Mouse (Mus musculus): Measurements from ENCODE around the gene Rps18. TPM values are rescaled to one million over a fixed set of nuclear protein-coding genes. Genes with fewer than 3 reads are reported as not detected.
"Not testable (repeated sequence)": the region's sequence is repeated elsewhere in the genome, so short reads cannot be mapped to it uniquely, and the experiment has no call there.

The Rps18 gene
- total RNA-seq, 2 experiments from 2014 or later = 327 to 330 TPM

- not testable (repeated sequence) for DNase-seq
These were observed 51.7 kb downstream of the Rps18 start for GRCm38 (mm10) chr17:33903911-33904651.

GRCm38 (mm10) chr17:33902491-33902890, 53.3 kb downstream of the Rps18 start:
- no peak for DNase-seq

- DNase-seq = no peak
These were observed 53.7 kb downstream of the Rps18 start for GRCm38 (mm10) chr17:33902079-33902478.

Other genes starting within 250 kb of the Rps18 start
- gene March2, start 237.3 kb downstream of the Rps18 start, total RNA-seq (2021) = 10 to 100 TPM; 83.7 to 88.1 TPM
- gene Rab11b, start 195.5 kb downstream of the Rps18 start, total RNA-seq (2021) = 100 to 1,000 TPM; 280 to 301 TPM
- 1 to 10 TPM; 3.3 to 5.9 TPM for gene Angptl4, start 174.2 kb downstream of the Rps18 start, total RNA-seq (2021)
- 10 to 100 TPM; 35.0 to 36.2 TPM for gene Kank3, start 145.5 kb downstream of the Rps18 start, total RNA-seq (2021)
- 100 to 1,000 TPM; 742 to 754 TPM for gene Rps28, start 131.4 kb downstream of the Rps18 start, total RNA-seq (2021)
- 100 to 1,000 TPM; 207 to 228 TPM for gene Ndufa7, start 131.4 kb downstream of the Rps18 start, total RNA-seq (2021)
- gene Cd320, start 112.9 kb downstream of the Rps18 start, total RNA-seq (2021) = 10 to 100 TPM; 22.2 to 24.9 TPM
- gene Gm7029, start 82.2 kb downstream of the Rps18 start, total RNA-seq (2021) = not detected
- 1 to 10 TPM; 1.9 to 2.5 TPM for gene Kifc1, start 65.3 kb downstream of the Rps18 start, total RNA-seq (2021)
- gene Platr17, start 50.9 kb downstream of the Rps18 start, total RNA-seq (2021) = not detected
- 10 to 100 TPM; 25.4 to 33.0 TPM for gene Daxx, start 46.6 kb downstream of the Rps18 start, total RNA-seq (2021)
- 10 to 100 TPM; 32.5 to 38.9 TPM for gene Tapbp, start 40.1 kb downstream of the Rps18 start, total RNA-seq (2021)
- gene Zbtb22, start 40.1 kb downstream of the Rps18 start, total RNA-seq (2021) = 10 to 100 TPM; 26.9 to 30.8 TPM
- gene Rgl2, start 26.5 kb downstream of the Rps18 start, total RNA-seq (2021) = 10 to 100 TPM; 66.4 to 79.8 TPM
- 10 to 100 TPM; 85.6 to 91.8 TPM for gene Pfdn6, start 15.7 kb downstream of the Rps18 start, total RNA-seq (2021)
- gene Wdr46, start 15.3 kb downstream of the Rps18 start, total RNA-seq (2021) = 10 to 100 TPM; 15.9 to 17.9 TPM
- gene B3galt4, start 4.5 kb downstream of the Rps18 start, total RNA-seq (2021) = 1 to 10 TPM; 4.5 to 6.2 TPM
- gene Vps52, start 189 bp downstream of the Rps18 start, total RNA-seq (2021) = 10 to 100 TPM; 80.0 to 84.8 TPM
- 10 to 100 TPM; 16.3 to 16.9 TPM for gene H2-K1, start 44.3 kb upstream of the Rps18 start, total RNA-seq (2021)
- gene Ring1, start 68.7 kb upstream of the Rps18 start, total RNA-seq (2021) = 10 to 100 TPM; 39.6 to 42.9 TPM
- 10 to 100 TPM; 60.2 to 61.7 TPM for gene H2-Ke6, start 72.1 kb upstream of the Rps18 start, total RNA-seq (2021)
- 10 to 100 TPM; 88.5 to 92.6 TPM for gene Slc39a7, start 75.7 kb upstream of the Rps18 start, total RNA-seq (2021)
- gene Rxrb, start 75.8 kb upstream of the Rps18 start, total RNA-seq (2021) = 10 to 100 TPM; 77.8 to 79.2 TPM
- 10 to 100 TPM; 20.3 to 21.8 TPM for gene Col11a2, start 83.4 kb upstream of the Rps18 start, total RNA-seq (2021)
- under 1 TPM; 0.35 to 0.42 TPM for gene H2-Oa, start 136.3 kb upstream of the Rps18 start, total RNA-seq (2021)
- gene H2-DMa, start 163.5 kb upstream of the Rps18 start, total RNA-seq (2021) = 10 to 100 TPM; 26.7 to 31.7 TPM
- 100 to 1,000 TPM; 182 to 193 TPM for gene Brd2, start 166.6 kb upstream of the Rps18 start, total RNA-seq (2021)
- gene H2-DMb2, start 187.3 kb upstream of the Rps18 start, total RNA-seq (2021) = under 1 TPM; 0.67 to 0.96 TPM
- gene H2-DMb1, start 197.1 kb upstream of the Rps18 start, total RNA-seq (2021) = 1 to 10 TPM in 1 of 2 experiments, under 1 TPM in 1; 0.95 to 1.7 TPM
- 1 to 10 TPM; 3.4 to 3.5 TPM for gene Tap1, start 231.6 kb upstream of the Rps18 start, total RNA-seq (2021)
- gene Psmb9, start 231.8 kb upstream of the Rps18 start, total RNA-seq (2021) = 1 to 10 TPM; 1.2 to 1.7 TPM
- gene Psmb8, start 241.7 kb upstream of the Rps18 start, total RNA-seq (2021) = 1 to 10 TPM; 2.7 to 3.2 TPM
- 10 to 100 TPM in 1 of 2 experiments, 1 to 10 TPM in 1; 8.5 to 10.3 TPM for gene Tap2, start 247.5 kb upstream of the Rps18 start, total RNA-seq (2021)